Mouse (Mus musculus): ENCODE results near the gene Ppih. TPM values are rescaled to one million over a fixed set of nuclear protein-coding genes. Genes with fewer than 3 reads are reported as not detected.
A peak's percentile ranks its signal among the peaks of the same experiment; 100 is the strongest.

The Ppih gene
- total RNA-seq, 1 experiment = 127 TPM

- H3K36me3 ChIP-seq (ENCODE audit: control insufficient read depth, insufficient read depth, low read length, poor library complexity, severe bottlenecking) = no peaks in the 10 kb centered on the region
- H3K27ac ChIP-seq (ENCODE audit: insufficient read depth, low read depth, low read length, poor library complexity, severe bottlenecking) = no peak overlapping the region
- peaks cover 0 to 12% of the 10 kb centered on the region in 2 experiments; a peak in 1 of 4 replicates for H3K4me1 ChIP-seq (ENCODE audit: control insufficient read depth in 2 of 2, insufficient read depth in 2 of 2, low read length in 2 of 2, poor library complexity in 1 of 2)
- H3K4me3 ChIP-seq (ENCODE audit: insufficient read depth in 1 of 2, low read depth in 1 of 2, low read length in 2 of 2, poor library complexity in 1 of 2, severe bottlenecking in 1 of 2) = no peak overlapping the region
- no peaks in the 10 kb centered on the region for H3K9me3 ChIP-seq (ENCODE audit: control insufficient read depth, insufficient read depth, low read depth, low read length)
- TF ChIP-seq ZNF384 (IDR thresholded peaks at IDR 0.05; ENCODE audit: low read depth, low read length) = no peak
- no peak for TF ChIP-seq MAFK (IDR thresholded peaks at IDR 0.05; ENCODE audit: insufficient read depth, low read depth, low read length)
- TF ChIP-seq HCFC1 (IDR thresholded peaks at IDR 0.05; ENCODE audit: borderline replicate concordance, insufficient read depth, low read length) = no peak
- in situ Hi-C loops (cut with MboI; ENCODE audit: low sequenced_read_pairs in 2 of 2, unreplicated experiment in 2 of 2) = no loop called here
- H3K9ac ChIP-seq (ENCODE audit: insufficient read depth, low read depth, low read length, poor library complexity, severe bottlenecking) = no peak overlapping the region
- DNase-seq (ENCODE audit: low read depth, low spot score) = no peak
Measured at GRCm38 (mm10) chr4:119261087-119261713, 59.1 kb downstream of the Ppih start.

GRCm38 (mm10) chr4:119259344-119260254 lies 60.7 kb downstream of the Ppih start:
- Histone ChIP-seq H3K4me3 (ENCODE audit: insufficient read depth in 1 of 2, low read depth in 1 of 2, low read length in 2 of 2, poor library complexity in 1 of 2, severe bottlenecking in 1 of 2) (no peak overlapping the region), H3K27ac (ENCODE audit: insufficient read depth, low read depth, low read length, poor library complexity, severe bottlenecking) (no peak overlapping the region), H3K4me1 (ENCODE audit: control insufficient read depth in 2 of 2, insufficient read depth in 2 of 2, low read length in 2 of 2, poor library complexity in 1 of 2) (peaks cover 0 to 14% of the 10 kb centered on the region in 2 experiments; a peak in 1 of 4 replicates), H3K9ac (ENCODE audit: insufficient read depth, low read depth, low read length, poor library complexity, severe bottlenecking) (no peak overlapping the region), H3K36me3 (ENCODE audit: control insufficient read depth, insufficient read depth, low read length, poor library complexity, severe bottlenecking) (no peaks in the 10 kb centered on the region), H3K9me3 (ENCODE audit: control insufficient read depth, insufficient read depth, low read depth, low read length) (no peaks in the 10 kb centered on the region)
- in situ Hi-C loops (cut with MboI; ENCODE audit: low sequenced_read_pairs in 2 of 2, unreplicated experiment in 2 of 2) = no loop called here
- peak; percentile 37 for DNase-seq (ENCODE audit: low read depth, low spot score)
- no peak for TF ChIP-seq CHD2 (IDR thresholded peaks at IDR 0.05; ENCODE audit: low read depth, low read length)
- no peak for TF ChIP-seq ZNF384 (IDR thresholded peaks at IDR 0.05; ENCODE audit: low read depth, low read length)
- no peak for TF ChIP-seq MAFK (IDR thresholded peaks at IDR 0.05; ENCODE audit: insufficient read depth, low read depth, low read length)

GRCm38 (mm10) chr4:119257083-119257482 lies 63.3 kb downstream of the Ppih start:
- peaks cover 0 to 14% of the 10 kb centered on the region in 2 experiments; a peak in 1 of 4 replicates for H3K4me1 ChIP-seq (ENCODE audit: control insufficient read depth in 2 of 2, insufficient read depth in 2 of 2, low read length in 2 of 2, poor library complexity in 1 of 2)
- H3K36me3 ChIP-seq (ENCODE audit: control insufficient read depth, insufficient read depth, low read length, poor library complexity, severe bottlenecking) = no peaks in the 10 kb centered on the region
- in situ Hi-C loops (cut with MboI; ENCODE audit: low sequenced_read_pairs in 2 of 2, unreplicated experiment in 2 of 2) = no loop called here
- H3K4me3 ChIP-seq (ENCODE audit: insufficient read depth in 1 of 2, low read depth in 1 of 2, low read length in 2 of 2, poor library complexity in 1 of 2, severe bottlenecking in 1 of 2) = no peak overlapping the region
- no peak overlapping the region for H3K27ac ChIP-seq (ENCODE audit: insufficient read depth, low read depth, low read length, poor library complexity, severe bottlenecking)
- no peak overlapping the region for H3K9ac ChIP-seq (ENCODE audit: insufficient read depth, low read depth, low read length, poor library complexity, severe bottlenecking)
- DNase-seq (ENCODE audit: low read depth, low spot score) = no peak
- TF ChIP-seq CHD2 (IDR thresholded peaks at IDR 0.05; ENCODE audit: low read depth, low read length) (no peak), ZC3H11A (IDR thresholded peaks at IDR 0.05; ENCODE audit: borderline replicate concordance, low read depth, low read length) (no peak), HCFC1 (IDR thresholded peaks at IDR 0.05; ENCODE audit: borderline replicate concordance, insufficient read depth, low read length) (no peak), MAFK (IDR thresholded peaks at IDR 0.05; ENCODE audit: insufficient read depth, low read depth, low read length) (no peak), ZNF384 (IDR thresholded peaks at IDR 0.05; ENCODE audit: low read depth, low read length) (no peak)
- H3K9me3 ChIP-seq (ENCODE audit: control insufficient read depth, insufficient read depth, low read depth, low read length) = no peaks in the 10 kb centered on the region

- Histone ChIP-seq H3K9ac (ENCODE audit: insufficient read depth, low read depth, low read length, poor library complexity, severe bottlenecking) (peak within 1 kb of the TSS; percentile 60; the same call in 1 of the 2 replicates), H3K4me3 (ENCODE audit: insufficient read depth in 1 of 2, low read depth in 1 of 2, low read length in 2 of 2, poor library complexity in 1 of 2, severe bottlenecking in 1 of 2) (peak within 1 kb of the TSS; percentile 63 to 68), H3K27ac (ENCODE audit: insufficient read depth, low read depth, low read length, poor library complexity, severe bottlenecking) (no peak within 1 kb of the TSS; the same call in 1 of the 2 replicates), H3K9me3 (ENCODE audit: control insufficient read depth, insufficient read depth, low read depth, low read length) (no peaks in the 10 kb centered on the region), H3K36me3 (ENCODE audit: control insufficient read depth, insufficient read depth, low read length, poor library complexity, severe bottlenecking) (no peaks in the 10 kb centered on the region), H3K4me1 (ENCODE audit: control insufficient read depth in 2 of 2, insufficient read depth in 2 of 2, low read length in 2 of 2, poor library complexity in 1 of 2) (peaks cover 0 to 10% of the 10 kb centered on the region in 2 experiments; a peak in 1 of 4 replicates)
- DNase-seq (ENCODE audit: low read depth, low spot score) = no peak
- in situ Hi-C loops (cut with MboI; ENCODE audit: low sequenced_read_pairs in 2 of 2, unreplicated experiment in 2 of 2) = no loop called here
- TF ChIP-seq CHD2 (IDR thresholded peaks at IDR 0.05; ENCODE audit: low read depth, low read length) (no peak), ZNF384 (IDR thresholded peaks at IDR 0.05; ENCODE audit: low read depth, low read length) (no peak), HCFC1 (IDR thresholded peaks at IDR 0.05; ENCODE audit: borderline replicate concordance, insufficient read depth, low read length) (no peak), MAFK (IDR thresholded peaks at IDR 0.05; ENCODE audit: insufficient read depth, low read depth, low read length) (no peak), ZC3H11A (IDR thresholded peaks at IDR 0.05; ENCODE audit: borderline replicate concordance, low read depth, low read length) (no peak)
Measured at GRCm38 (mm10) chr4:119255351-119255750, 65.0 kb downstream of the Ppih start, which contains the start of gene Cldn19. Gene Cldn19 (plus strand): TSS chr4:119255414.
